Mouse (Mus musculus) B cell, adult 2 months (primary cell): Measurements from ENCODE around the gene Eid1.

ENCODE experiments used
- DNase-seq, 2 experiments: peaks; one replicate each; pipeline ENCODE4 v3.0.0; 2022

The Eid1 gene

DNA sequence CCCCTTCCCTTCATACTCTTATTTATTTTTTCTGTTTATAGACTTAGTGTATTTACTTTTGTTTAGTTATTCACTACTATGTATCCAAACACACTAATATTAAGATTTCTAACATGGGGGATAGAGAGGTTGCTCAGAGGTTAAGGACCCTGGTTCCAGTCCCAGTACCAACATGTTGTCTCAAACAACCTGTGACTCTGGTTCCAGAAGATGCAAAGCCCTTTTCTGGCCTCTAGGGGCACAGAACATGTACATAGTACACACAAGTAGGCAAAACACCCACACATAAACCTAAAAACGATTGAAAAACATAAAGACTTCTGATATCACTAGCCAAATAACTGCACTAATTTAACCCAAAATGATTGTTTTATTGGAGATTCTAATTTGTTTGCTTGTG is 2.0 kb upstream of the Eid1 start:
- DNase-seq = peak; percentile 23 to 36

DNA sequence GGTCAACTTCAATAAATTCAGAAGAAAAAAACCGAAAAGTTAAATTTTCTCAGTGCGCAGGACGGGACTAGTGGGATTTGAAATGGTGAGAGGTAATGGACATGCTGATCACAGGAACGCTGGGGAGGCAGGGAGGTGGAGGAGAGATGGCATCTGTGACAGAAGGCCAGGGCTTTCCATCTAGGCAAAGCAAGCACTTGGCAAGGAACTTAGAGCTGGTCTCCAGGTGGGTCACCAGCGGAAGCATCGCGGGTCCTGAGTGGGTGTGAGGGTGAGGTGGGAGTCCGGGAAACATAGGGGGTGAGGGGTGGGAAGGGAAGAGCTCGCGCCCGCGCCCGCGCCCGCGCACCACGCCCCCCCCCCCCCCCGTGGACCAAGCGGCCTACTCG is 333 bp upstream of the Eid1 start:
- no peak for DNase-seq

DNA sequence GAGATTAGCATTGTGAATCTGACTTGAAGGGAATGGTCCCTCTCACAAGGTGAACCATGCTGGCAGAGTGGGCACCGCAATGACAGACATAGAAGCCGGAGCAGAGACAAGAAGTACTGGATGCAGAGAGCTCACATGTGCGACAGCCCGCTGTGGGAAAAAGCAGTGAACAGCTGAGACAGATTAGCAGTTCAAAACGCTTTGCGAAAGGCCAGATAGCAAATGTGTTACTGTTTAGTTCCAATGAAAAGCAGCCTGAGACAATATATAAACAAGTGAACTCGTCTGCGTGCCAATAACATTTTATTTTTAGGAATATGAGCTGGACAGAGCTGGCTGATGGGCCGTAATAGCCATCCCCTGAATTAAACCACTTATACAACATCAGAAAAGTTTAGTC is 8.9 kb downstream of the Eid1 start:
- DNase-seq = no peak

DNA sequence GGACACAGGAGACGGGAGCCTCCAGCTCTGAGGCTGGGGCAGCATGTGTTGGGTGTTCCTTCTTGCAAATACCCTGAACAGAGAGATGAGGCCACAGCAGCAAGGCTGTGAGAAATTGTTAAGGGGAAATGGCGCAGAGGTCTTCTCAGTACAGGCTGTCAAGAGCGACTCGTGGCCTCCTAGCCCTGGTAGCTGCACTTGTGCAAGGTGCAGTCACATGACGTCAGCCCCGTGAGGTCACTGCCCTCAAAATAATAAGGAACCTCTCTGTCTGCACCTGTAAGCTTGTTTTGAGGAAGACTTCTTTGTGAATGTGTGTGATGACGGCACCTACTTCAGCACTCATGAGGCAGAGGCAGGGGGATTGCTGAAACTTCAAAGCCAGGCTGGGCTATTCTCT is 11.0 kb downstream of the Eid1 start:
- DNase-seq = peak; percentile 33 to 42

DNA sequence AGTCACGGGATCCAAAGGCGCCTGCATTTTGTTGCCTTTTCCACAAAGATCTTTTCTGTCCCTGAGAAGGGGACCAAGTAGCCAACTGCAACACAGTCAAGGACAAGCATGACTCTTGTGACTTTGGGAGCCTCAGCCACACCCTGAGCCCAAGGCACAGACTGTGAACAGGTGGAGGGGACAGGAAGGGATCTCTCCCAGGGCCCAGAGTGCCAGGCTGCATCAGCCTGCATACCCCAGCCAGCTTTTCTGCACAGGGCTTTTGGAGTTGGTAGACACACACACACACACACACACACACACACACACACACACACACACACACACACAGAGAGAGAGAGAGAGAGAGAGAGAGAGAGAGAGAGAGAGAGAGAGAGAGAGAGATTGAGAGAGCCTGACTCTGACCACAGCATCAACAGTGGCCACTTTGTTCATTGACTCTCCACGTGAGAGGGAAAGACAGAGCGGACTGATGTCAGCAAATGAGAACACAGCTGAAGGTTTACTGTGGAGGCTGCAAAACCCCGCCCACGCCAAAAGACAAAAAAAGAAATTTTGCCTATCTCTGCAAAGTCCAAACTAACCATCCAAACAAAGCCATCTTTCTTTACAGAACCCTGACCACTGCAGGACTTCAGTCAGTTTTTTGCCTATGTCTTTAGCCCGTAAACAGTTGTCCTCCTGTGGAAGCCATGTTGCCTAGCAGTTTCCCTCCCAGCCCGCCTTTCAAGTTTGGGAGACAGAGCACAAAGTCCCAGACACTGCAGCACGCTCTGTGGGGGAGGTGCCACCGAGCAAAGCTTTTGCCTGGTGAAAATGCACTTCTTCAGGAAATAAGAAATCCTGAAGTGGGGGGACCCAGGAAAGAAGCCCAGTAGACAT is 11.9 kb downstream of the Eid1 start:
- DNase-seq = no peak

DNA sequence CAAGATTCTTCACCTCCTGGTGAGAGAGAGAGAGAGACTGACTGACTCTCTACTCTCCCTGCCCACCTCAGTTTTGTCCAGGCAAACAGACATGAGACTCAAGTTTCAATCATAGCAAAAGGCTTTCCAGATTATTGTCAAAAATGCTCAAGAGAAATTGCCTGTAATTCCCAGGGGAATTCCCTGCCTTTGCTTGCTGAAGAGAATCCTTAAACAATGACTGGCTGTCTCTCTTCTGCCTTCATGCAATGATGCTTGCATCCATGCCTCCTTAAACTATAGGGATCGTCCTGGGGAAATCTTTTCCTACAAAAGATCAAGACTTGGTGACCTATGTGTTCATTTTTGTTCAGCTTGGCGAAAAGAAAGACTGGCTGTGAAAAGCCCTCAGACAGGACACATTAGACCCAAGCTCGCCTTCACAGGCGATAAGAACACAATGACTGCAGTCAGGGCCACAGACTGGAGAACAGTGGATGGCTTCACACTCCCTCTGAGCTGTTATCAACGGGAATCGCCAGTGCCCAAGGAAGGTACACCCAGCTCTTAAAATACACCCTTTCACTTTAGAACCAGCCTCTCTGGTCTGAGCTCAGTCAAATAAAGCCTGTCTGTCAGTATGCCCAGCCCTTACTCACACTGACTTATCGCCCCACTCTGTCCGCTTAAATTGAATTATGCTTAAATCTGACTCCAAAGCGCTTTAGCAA is 12.7 kb downstream of the Eid1 start:
- no peak for DNase-seq

DNA sequence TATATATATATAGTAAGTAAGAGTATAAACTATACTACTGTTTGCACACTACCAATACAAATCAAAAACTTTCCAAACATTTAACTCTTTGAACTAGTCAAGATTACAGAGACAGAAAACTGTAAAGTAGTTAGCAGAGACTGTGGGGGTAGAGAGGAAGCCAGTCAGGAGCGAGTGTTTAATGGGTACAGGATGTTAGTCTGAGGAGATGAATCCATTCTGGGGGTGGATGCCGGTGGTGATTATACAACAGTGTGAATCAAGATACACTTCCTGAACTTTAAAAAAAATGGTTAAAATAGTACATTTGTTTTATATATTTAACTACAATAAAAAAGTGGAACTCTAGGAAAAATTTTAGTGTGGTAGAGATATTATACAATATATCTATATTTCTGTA is 19.1 kb downstream of the Eid1 start:
- DNase-seq = no peak

DNA sequence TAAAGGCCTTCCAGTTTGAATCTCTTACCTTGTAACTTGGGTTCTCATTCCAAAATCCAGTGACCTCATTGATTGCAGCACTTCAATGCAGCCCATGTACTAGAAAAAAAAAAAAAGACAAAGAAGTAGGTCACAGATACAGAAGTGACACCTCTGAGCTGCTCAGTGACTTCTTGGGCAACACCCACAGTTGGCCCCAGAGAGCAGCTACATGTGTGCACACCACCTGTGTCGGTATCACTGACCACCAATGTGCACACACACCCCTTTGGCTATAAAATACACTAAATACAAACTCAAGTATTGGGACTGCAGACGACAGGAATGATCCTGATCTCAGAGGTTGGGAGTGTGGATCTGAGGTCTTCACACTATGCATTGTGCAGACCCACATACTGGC is 21.9 kb downstream of the Eid1 start:
- DNase-seq = no peak

DNA sequence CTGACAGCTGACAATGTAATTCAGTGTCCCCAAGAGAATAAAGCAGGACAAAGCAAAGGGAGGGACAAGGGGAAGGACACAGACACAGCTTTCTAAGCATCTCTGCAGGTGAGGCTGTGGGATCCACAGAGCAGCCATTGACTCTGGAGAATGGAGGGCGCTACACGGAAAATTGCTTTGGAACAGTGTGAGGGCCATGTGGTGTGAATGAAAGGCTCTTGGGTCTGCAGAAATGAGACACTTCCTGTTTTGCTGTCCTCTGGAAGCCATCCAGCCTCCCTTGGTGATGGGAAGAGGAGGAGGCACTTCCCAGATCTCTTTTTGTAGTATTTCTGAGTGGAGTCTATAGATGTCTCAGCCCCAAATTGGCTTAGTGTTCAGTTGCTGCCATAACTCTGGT is 23.3 kb downstream of the Eid1 start:
- DNase-seq = no peak

DNA sequence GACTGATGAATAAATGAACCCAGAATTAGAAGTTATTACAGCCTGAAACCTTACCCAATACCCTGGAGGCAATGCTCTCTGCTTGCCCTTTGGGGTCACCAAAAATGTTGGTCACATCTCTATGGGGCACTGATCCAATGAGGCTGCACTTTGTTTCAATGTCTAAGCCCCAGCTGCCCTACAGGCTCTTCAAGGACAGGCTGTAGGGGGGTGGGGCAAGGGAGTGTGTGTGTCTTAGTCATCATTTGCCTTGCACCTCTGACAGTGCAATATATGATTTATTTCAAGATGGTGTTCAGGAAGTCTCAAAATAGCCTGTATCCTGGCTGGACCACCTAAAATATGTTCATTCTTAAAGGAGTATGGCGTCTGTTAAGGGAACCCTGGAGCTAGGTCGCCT is 28.7 kb downstream of the Eid1 start:
- DNase-seq = no peak

DNA sequence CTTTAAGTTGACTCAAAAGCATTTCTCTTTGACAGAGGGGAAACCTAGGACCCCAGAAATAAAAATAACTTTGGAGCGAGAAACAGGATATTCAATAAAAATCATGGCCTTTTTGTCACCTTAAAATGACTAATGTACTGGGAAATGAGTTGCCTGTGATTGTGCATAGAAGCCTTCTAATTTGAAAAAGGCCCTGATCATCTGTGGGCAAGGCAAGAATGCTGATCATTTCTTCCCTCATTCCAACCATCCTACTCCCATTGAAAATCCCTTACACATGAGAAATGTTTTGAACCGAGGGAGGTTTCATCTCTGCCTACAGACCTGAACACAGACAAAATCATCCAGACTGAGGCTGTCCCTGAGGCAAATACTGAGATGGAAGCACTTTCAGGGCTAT is 30.0 kb downstream of the Eid1 start:
- DNase-seq = no peak

DNA sequence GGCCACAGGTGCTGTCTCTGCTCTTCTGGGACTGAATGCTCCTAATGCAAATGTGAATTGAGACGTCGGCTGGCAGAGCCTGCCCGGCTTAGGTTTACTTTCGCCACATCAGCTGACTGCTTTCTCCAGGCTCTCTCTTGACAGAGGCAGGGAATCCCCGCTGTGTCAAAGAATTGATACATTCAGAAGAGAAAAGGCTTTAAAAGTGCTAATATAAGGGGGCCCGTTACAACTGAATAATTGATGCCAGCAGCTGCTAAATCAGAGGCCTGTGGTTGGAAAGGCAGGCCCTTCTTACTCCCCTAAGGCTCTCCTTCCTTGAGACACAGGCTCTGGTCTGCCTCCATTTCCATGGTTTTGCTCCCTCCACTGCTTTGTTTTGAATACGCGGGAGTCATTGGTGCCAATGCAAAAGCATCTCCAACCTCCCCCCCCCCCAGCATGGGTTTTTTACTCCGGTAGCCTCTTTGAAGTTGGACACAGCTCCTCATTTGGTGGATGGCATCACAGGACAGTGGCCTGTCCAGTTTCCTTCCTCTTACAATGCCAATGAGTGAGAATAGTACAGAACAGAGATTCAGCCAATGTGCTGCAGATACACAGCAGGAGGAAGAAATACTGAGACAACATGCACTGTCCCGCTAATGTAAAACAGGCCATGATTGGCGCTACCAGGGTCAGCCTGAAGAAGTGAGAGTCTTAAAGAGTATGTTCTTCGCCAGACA is 32.2 kb downstream of the Eid1 start:
- no peak for DNase-seq

DNA sequence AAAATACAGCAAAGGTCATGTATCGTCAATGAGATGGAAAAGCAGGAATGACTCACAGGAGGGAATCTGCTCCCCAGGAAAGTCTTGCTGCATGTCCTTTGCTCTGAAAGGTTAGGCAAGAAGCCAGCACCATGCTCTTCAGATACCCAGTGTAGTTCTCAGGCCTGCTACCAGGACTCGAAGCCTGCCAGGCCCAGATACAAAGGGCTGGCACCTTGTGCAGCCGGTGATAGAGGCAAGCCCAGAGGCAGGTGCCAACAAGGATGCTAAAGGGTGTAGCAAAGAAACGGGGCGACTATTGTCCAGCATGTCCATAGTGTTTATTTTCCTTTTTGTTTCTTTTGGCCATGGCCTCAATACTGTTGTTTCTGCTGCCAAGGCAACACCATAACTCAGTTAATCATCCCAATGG is 33.6 kb downstream of the Eid1 start:
- no peak for DNase-seq

DNA sequence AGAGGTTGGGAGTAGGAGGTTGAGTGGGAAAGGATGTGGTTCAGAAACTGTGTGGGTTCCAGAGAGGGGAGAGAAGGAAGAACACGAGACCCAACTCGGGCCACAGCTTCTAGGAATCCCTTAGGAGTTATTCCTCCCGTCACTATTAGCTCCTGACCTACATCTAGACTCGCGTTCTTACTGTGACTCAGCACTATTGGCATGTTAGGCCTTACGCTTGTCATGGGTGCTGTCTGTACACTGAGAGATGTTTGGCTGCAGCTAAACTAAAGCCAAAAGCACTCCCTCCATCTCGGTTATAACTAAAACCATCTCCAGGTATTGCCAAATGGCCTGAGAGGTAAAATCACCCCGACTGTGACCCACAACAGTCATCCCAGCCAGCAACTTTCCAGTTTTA is 43.7 kb downstream of the Eid1 start:
- DNase-seq = no peak

DNA sequence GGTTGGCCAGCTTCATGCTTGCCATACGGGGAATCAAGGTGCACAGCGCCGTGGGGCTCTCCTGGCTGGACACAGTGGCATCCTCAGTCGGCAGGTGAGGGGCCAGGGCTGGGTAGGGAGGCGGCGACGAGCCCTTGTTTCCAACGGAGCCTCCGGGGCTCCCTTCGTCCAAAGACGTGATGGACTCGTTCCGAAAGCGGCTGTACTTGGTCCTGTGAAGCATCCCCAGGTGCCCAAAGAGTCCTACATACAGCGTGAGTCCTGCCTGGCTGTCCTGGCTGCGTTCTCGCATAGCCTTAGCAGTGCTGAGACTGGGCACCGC is 50.2 kb downstream of the Eid1 start:
- DNase-seq = peak; percentile 9 to 19

DNA sequence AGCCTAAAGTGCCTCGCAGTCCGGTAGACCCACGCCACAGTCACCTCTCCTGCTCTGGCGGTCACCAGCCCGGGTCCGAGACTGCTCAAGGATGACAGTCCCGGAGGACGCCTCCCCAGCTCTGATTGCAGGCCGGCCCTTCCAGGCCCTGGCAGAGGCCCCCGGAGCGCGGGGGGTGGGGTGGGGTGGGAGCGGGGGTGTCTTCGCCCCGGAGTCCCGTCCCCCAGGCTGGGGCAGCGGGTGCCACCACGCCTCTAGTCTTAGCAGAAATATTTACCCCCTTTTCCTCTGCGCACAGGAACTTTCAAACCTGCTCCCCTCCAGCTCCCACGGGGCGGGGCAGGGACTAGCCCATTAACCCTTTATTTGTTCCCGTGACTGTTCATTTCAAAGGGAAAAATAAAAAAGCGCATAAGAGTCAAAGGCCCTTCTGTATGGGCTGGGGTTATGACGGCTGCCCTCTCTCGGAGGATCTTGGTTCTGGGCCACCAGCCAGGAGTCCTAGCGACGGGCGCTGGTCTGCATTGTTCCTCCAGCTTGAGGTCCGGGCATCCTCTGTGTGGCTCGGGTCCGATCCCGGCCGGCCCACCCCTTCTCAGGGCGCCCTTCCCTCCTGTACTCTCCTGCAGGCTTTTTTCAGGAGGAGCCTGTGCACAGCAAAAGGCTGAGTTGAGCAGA is 50.7 kb downstream of the Eid1 start:
- peak; percentile 39 to 43 for DNase-seq

DNA sequence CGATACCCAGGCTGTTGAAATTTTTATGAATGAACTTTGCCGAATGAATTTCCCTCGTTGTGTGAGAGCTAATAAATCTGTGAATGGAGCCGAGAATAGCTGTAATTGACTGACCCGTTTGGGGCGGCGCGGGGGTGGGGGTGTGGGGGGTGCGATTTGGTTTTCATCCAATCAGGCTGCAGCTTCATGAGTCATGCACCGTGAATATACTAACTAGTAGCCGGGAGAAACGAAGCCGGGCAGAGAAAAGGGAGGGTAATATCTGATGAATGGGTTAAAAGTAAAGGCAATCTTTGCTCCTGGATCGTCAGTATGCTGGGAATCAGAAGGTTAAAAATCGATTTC is 51.2 kb downstream of the Eid1 start, which contains the start of gene Shc4:
TSS of gene Shc4 (minus strand) at position 63 of the 345 bp plus-strand sequence.
- DNase-seq = no peak
